ENCODE assay signal across 10 mouse cellular contexts in genomic region chr1:185731062-185731461, GRCm38 (mm10).
DNase-seq lines count a peak whose midpoint lies in the region; ATAC-seq and TF ChIP-seq lines count a peak whose summit lies in the region.
"Had no signal": no experiment of that assay in that cellular context is flagged by ENCODE, and none has a peak within 500 bp of the region (broad histone marks: within the 10 kb centered on the region; RNA-seq: fewer than 3 reads in every experiment).

No protein-coding gene starts in this region.

- no peak overlapping the region for H3K27ac ChIP-seq in embryonic facial prominence, embryonic 14.5 days (replicated peaks; ENCODE audit: low read depth, low read length)
- H3K27ac ChIP-seq in liver, embryonic 14.5 days, result peak overlapping the region; percentile 84
- H3K27ac ChIP-seq: neural tube, embryonic 13.5 days had no signal

- intact Hi-C loops in left cerebral cortex, postnatal 14 days (cut with DNase I), result no loop called here

- TF ChIP-seq CTCF in liver, embryonic 14.5 days (IDR thresholded peaks at IDR 0.05; ENCODE audit: low read depth), result no peak

- peak; percentile 11 for DNase-seq in layer of hippocampus, adult 9-11 months
- no peak for DNase-seq in layer of hippocampus, adult 8-10 months (ENCODE audit: low spot score in 2 of 2)
- peak; percentile 76 for DNase-seq in c-Kit-positive CD71-positive TER-119-positive erythroid progenitor cells, embryonic 14.5 days (ENCODE audit: low spot score)
- DNase-seq in embryonic facial prominence, embryonic 14.5 days (ENCODE audit: low spot score), result peak; percentile 72
- DNase-seq in liver, embryonic 14.5 days (ENCODE audit: low read depth in 3 of 3, low spot score in 3 of 3), result peak; percentile 73 to 76 (median 74)
- DNase-seq in left cerebral cortex, postnatal 14 days (ENCODE audit: low spot score in 2 of 2), result no peak
- no peak for DNase-seq in ovary, adult 18-20 months (ENCODE audit: low spot score)
- no peak for DNase-seq in urinary bladder, adult 2 months (ENCODE audit: low spot score)
- DNase-seq: kidney, adult 9 months had no signal

- no peaks in the 10 kb centered on the region for H3K27me3 ChIP-seq in embryonic facial prominence, embryonic 14.5 days (replicated peaks; ENCODE audit: control insufficient read depth, insufficient read depth, low read length)
- no peaks in the 10 kb centered on the region for H3K27me3 ChIP-seq in liver, embryonic 14.5 days (ENCODE audit: control insufficient read depth, insufficient read depth, low read length)
- H3K27me3 ChIP-seq: neural tube, embryonic 13.5 days had no signal

- H3K9ac ChIP-seq in embryonic facial prominence, embryonic 14.5 days (ENCODE audit: low read depth, low read length), result no peak overlapping the region
- no peak overlapping the region; the same call in 1 of the 2 replicates for H3K9ac ChIP-seq in liver, embryonic 14.5 days (replicated peaks)
- H3K9ac ChIP-seq: neural tube, embryonic 13.5 days had no signal

- 32% methylated on average over 9 of the region's 9 CpGs for WGBS in embryonic facial prominence, embryonic 14.5 days
- WGBS in liver, embryonic 14.5 days (ENCODE audit: insufficient replicate concordance), result 39% methylated on average over 9 of the region's 9 CpGs

- TF ChIP-seq EP300 in liver, embryonic 14.5 days (IDR thresholded peaks at IDR 0.05; ENCODE audit: low read depth), result peak; percentile 91

- no peak overlapping the region for H3K4me2 ChIP-seq in embryonic facial prominence, embryonic 14.5 days (ENCODE audit: low read depth, low read length)
- H3K4me2 ChIP-seq in liver, embryonic 14.5 days (ENCODE audit: low read depth), result peak overlapping the region; percentile 56
- H3K4me2 ChIP-seq: neural tube, embryonic 13.5 days had no signal

- H3K36me3 ChIP-seq in embryonic facial prominence, embryonic 14.5 days (ENCODE audit: control insufficient read depth, insufficient read depth, low read length), result no peaks in the 10 kb centered on the region
- no peaks in the 10 kb centered on the region for H3K36me3 ChIP-seq in liver, embryonic 14.5 days (replicated peaks; ENCODE audit: control insufficient read depth, insufficient read depth, low read depth)
- H3K36me3 ChIP-seq: neural tube, embryonic 13.5 days had no signal

- ATAC-seq in embryonic facial prominence, embryonic 14.5 days (ENCODE audit: low read depth), result peak; percentile 85
- ATAC-seq in liver, embryonic 14.5 days (ENCODE audit: insufficient read depth), result peak; percentile 98

- H3K9me3 ChIP-seq in embryonic facial prominence, embryonic 14.5 days (ENCODE audit: control insufficient read depth, low read length), result no peaks in the 10 kb centered on the region
- H3K9me3 ChIP-seq in liver, embryonic 14.5 days (ENCODE audit: control insufficient read depth, low read length), result no peaks in the 10 kb centered on the region
- H3K9me3 ChIP-seq: neural tube, embryonic 13.5 days had no signal

- H3K4me3 ChIP-seq in embryonic facial prominence, embryonic 14.5 days (ENCODE audit: low read depth, low read length), result no peak overlapping the region
- no peak overlapping the region for H3K4me3 ChIP-seq in liver, embryonic 14.5 days (ENCODE audit: insufficient read depth in 1 of 2, low read depth in 2 of 2, low read length in 2 of 2)
- H3K4me3 ChIP-seq: neural tube, embryonic 13.5 days had no signal

- no peaks in the 10 kb centered on the region; the same call in 1 of the 2 replicates for H3K4me1 ChIP-seq in embryonic facial prominence, embryonic 14.5 days (ENCODE audit: control insufficient read depth, insufficient read depth, low read length)
- peaks cover 23 to 38% of the 10 kb centered on the region in 2 experiments for H3K4me1 ChIP-seq in liver, embryonic 14.5 days (replicated peaks; ENCODE audit: control insufficient read depth in 2 of 2, insufficient read depth in 2 of 2, low read length in 1 of 2)
- H3K4me1 ChIP-seq: neural tube, embryonic 13.5 days had no signal

Comparison
In these comparisons a context has a peak if more than half of its experiments do, and no peak if none do; other contexts are left out.
1. DNase-seq: peak in layer of hippocampus, adult 9-11 months (single experiment), c-Kit-positive CD71-positive TER-119-positive erythroid progenitor cells, embryonic 14.5 days (single experiment), embryonic facial prominence, embryonic 14.5 days (single experiment) and liver, embryonic 14.5 days (3 of 3); none in layer of hippocampus, adult 8-10 months (0 of 2), left cerebral cortex, postnatal 14 days (0 of 2), ovary, adult 18-20 months (single experiment) and urinary bladder, adult 2 months (single experiment).